Mouse (Mus musculus) embryonic facial prominence, embryonic 14.5 days (tissue): ENCODE measurements around the gene Stox2. TPM values are rescaled to one million over a fixed set of nuclear protein-coding genes. Genes with fewer than 3 reads are reported as not detected.
A peak's percentile ranks its signal among the peaks of the same experiment; 100 is the strongest.

Source experiments
- ATAC-seq: fragments of 200-750 bp; cut with Nextera tagmentation; 2 replicates; pipeline ENCODE4 v1.8.0; 2017; ENCODE audit warnings: low read depth, moderate number of reproducible peaks, moderate TSS enrichment
- DNase-seq: peaks from one replicate; pipeline ENCODE4 v3.0.0-alpha.2; 2015; ENCODE audit warnings: low spot score
- H3K27ac ChIP-seq: fragments of 300-500 bp; sonication (generic); replicated peaks from 2 replicates; pipeline ENCODE4 v1.5.1; 2014; ENCODE audit warnings: low read depth, mild to moderate bottlenecking, low read length, moderate library complexity
- H3K27me3 ChIP-seq: fragments of 300-500 bp; sonication (generic); replicated peaks from 2 replicates; pipeline ENCODE4 v1.6.1; 2014; ENCODE audit warnings: low read length; ENCODE audit not compliant: control insufficient read depth, insufficient read depth
- H3K36me3 ChIP-seq: fragments of 300-500 bp; sonication (generic); 2 replicates; pipeline ENCODE4 v1.6.1; 2014; ENCODE audit warnings: low read length, mixed read lengths; ENCODE audit not compliant: control insufficient read depth, insufficient read depth
- H3K4me1 ChIP-seq: fragments of 300-500 bp; sonication (generic); 2 replicates; pipeline ENCODE4 v1.6.1; 2014; ENCODE audit warnings: antibody characterized with exemption, low read length; ENCODE audit not compliant: control insufficient read depth, insufficient read depth
- H3K4me2 ChIP-seq: fragments of 300-500 bp; sonication (generic); 2 replicates; pipeline ENCODE4 v1.6.1; 2014; ENCODE audit warnings: low read depth, mild to moderate bottlenecking, low read length, moderate library complexity, mixed read lengths
- H3K4me3 ChIP-seq: fragments of 300-500 bp; sonication (generic); 2 replicates; pipeline ENCODE4 v1.5.1; 2014; ENCODE audit warnings: low read depth, mild to moderate bottlenecking, low read length
- H3K9ac ChIP-seq: fragments of 300-500 bp; sonication (generic); 2 replicates; pipeline ENCODE4 v1.6.1; 2014; ENCODE audit warnings: low read depth, mild to moderate bottlenecking, low read length, moderate library complexity, mixed read lengths
- H3K9me3 ChIP-seq: fragments of 300-500 bp; sonication (generic); 2 replicates; pipeline ENCODE4 v1.6.1; 2016; ENCODE audit warnings: low read length; ENCODE audit not compliant: control insufficient read depth
- WGBS: fragments of 180-500 bp; shearing (Covaris S2); extraction: QIAGEN DNeasy Blood & Tissue Kit; methylation state at CpG from one replicate; pipeline ENCODE4 v1.1.7; 2014; 5-methylcytosine and 5-hydroxymethylcytosine counted together
- polyA plus RNA-seq: library from polyadenylated mRNA; unstranded; fragments of >200 nt; fragmentation: Nextera tagmentation; extraction: Ambion mirVana; gene quantifications from 2 replicates; pipeline ENCODE4 v1.2.1, GENCODE M21; 2014

Gene Stox2
- polyA plus RNA-seq, result 14.2 and 15.0 TPM in 2 replicates

- peak; percentile 50; the same call in 1 of the 2 replicates for ATAC-seq
- H3K4me2 ChIP-seq, result no peak within 1 kb of the TSS
Observed at GRCm38 (mm10) chr8:47446312-47447046, at the start of gene Stox2. Stox2 (minus strand) TSS chr8:47446362.

DNA sequence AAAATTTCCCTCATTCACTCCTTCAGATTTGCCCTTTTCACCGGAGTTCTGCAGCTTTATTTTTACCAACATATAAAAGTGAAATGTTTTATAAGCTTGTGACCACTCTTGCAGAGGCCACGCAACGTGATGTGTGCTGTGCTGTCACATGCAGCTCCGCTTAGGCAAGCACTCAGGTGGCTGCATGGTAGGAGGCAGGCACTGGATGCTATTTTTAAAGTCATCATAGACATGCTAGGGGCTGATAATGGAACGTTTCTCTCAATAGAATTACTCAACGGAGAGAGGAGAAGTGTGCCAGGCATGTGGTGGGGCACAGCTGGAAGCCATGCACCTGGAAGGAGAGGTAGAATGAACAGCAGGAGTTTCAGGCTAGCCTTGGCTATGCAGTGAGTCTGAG is 49.3 kb upstream of the Stox2 start:
- 89% methylated on average over 6 of the region's 6 CpGs for WGBS
- H3K4me3 ChIP-seq, result no peak overlapping the region
- ATAC-seq (no peak), DNase-seq (no peak)
- no peak overlapping the region for H3K4me2 ChIP-seq
- no peaks in the 10 kb centered on the region for H3K9me3 ChIP-seq
- H3K9ac ChIP-seq, result no peak overlapping the region
- peaks cover 93% of the 10 kb centered on the region for H3K36me3 ChIP-seq
- H3K27ac ChIP-seq, result no peak overlapping the region
- H3K27me3 ChIP-seq, result no peaks in the 10 kb centered on the region
- no peaks in the 10 kb centered on the region for H3K4me1 ChIP-seq

More at GRCm38 (mm10) chr8:47446312-47447046, at the start of gene Stox2:
- no peaks in the 10 kb centered on the region for H3K27me3 ChIP-seq
- no peak within 1 kb of the TSS for H3K4me3 ChIP-seq
- H3K9ac ChIP-seq, result no peak within 1 kb of the TSS
- DNase-seq, result peak; percentile 58
- no peaks in the 10 kb centered on the region for H3K4me1 ChIP-seq
- WGBS, result 70% methylated on average over 19 of the region's 19 CpGs
- no peak within 1 kb of the TSS for H3K27ac ChIP-seq
- H3K36me3 ChIP-seq, result no peaks in the 10 kb centered on the region
- H3K9me3 ChIP-seq, result 0 out of 2 replicates have a peak, but pooled peaks cover 6% of the 10 kb centered on the region

DNA sequence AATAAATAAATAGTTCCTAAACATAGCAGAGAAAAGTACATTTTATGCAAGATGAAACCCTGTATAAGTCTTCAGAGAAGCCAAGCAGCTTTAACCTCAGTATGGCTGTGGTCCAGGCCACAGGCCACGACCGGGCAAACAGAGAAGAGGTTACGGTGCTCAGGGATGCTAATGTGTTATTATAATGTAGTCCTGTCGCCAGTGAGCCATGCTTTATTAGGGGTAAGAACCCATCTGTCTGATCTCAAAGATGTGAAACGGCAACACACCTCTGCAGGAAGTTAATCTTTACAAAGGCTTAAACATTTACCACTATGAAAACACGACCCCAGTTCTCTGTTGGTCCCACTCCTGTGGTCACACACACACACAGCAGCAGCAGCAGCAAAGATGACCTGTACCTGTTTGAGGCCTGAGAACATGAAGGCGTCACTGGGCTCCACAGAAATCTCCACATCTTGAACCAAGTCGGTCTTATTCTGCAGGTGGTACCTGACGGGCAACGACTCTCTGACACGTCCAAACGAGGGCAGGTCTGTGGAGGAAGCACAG is 48.5 kb upstream of the Stox2 start:
- H3K27ac ChIP-seq, result no peak overlapping the region
- no peaks in the 10 kb centered on the region for H3K4me1 ChIP-seq
- H3K27me3 ChIP-seq, result no peaks in the 10 kb centered on the region
- no peak overlapping the region for H3K4me2 ChIP-seq
- WGBS, result 87% methylated on average over 12 of the region's 12 CpGs
- ATAC-seq, result no peak
- no peak overlapping the region for H3K4me3 ChIP-seq
- H3K9me3 ChIP-seq, result no peaks in the 10 kb centered on the region
- no peak for DNase-seq
- peaks cover 92% of the 10 kb centered on the region for H3K36me3 ChIP-seq
- no peak overlapping the region for H3K9ac ChIP-seq

- DNase-seq (no peak), ATAC-seq (no peak)
- peaks cover 82% of the 10 kb centered on the region for H3K36me3 ChIP-seq
- no peak overlapping the region for H3K4me3 ChIP-seq
- 91% methylated on average over 12 of the region's 12 CpGs for WGBS
- no peak overlapping the region for H3K27ac ChIP-seq
- no peaks in the 10 kb centered on the region for H3K4me1 ChIP-seq
- H3K9me3 ChIP-seq, result no peaks in the 10 kb centered on the region
- no peaks in the 10 kb centered on the region for H3K27me3 ChIP-seq
- no peak overlapping the region for H3K4me2 ChIP-seq
- H3K9ac ChIP-seq, result no peak overlapping the region
Observed at GRCm38 (mm10) chr8:47493106-47493505, 46.9 kb upstream of the Stox2 start.

DNA sequence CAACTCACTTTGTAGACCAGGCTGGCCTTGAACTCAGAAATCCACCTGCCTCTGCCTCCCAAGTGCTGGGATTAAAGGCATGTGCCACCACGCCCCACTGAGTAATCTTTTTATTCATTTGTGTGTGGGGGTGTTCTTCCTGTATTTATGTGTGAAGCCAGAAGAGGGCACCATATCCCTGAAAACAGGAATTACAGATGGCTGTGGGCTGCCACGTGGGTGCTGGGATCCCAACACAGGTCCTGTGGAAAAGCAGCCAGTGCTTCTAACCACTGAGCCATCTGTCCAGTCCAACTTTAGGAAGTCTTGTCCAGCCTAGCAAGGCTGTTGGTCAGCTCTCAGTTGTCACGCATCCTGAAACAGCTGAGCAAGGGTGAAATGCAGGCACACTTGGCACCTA is 41.1 kb upstream of the Stox2 start:
- H3K4me1 ChIP-seq, result no peaks in the 10 kb centered on the region
- H3K27ac ChIP-seq, result no peak overlapping the region
- H3K9me3 ChIP-seq, result no peaks in the 10 kb centered on the region
- no peak for DNase-seq
- H3K4me3 ChIP-seq, result no peak overlapping the region
- H3K4me2 ChIP-seq, result no peak overlapping the region
- no peak for ATAC-seq
- no peak overlapping the region for H3K9ac ChIP-seq
- WGBS, result 93% methylated on average over 3 of the region's 3 CpGs
- no peaks in the 10 kb centered on the region for H3K27me3 ChIP-seq
- H3K36me3 ChIP-seq, result peaks cover 29% of the 10 kb centered on the region

DNA sequence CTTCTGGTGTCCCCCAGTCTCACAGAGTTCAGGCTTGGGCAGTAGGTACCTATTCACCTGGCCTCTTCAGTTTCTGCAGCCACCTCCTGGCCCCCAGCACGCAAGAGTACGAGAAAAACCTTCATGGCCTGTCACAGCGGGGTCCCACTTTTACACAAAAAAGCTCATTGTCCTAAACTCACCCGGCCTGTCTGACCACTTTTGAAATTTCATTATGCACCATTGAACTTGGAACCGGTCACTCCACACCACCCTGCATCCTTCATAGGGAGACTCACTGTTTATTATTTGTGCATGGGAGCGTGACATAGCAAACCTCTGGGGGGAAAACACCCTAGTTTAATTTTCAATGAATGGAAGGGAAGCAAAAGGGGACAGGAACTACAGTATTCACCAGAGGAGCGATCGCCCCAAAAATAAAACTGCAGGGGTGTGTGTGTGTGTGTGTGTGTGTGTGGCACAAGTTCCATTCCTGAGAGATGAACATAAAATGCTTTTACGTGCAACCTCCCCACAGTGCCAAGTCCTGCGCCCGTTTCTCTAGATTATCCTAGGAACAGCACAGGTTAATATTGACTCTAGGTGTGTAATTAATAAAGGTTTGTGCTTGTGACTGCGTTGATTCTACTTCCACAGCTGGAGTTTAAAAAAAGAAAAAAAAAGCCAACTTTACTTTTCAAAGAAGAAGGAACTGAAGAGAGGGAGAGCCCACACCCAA is 36.4 kb upstream of the Stox2 start:
- Histone ChIP-seq H3K9ac (no peak overlapping the region), H3K4me3 (no peak overlapping the region), H3K27ac (no peak overlapping the region), H3K4me2 (no peak overlapping the region), H3K36me3 (no peaks in the 10 kb centered on the region), H3K4me1 (no peaks in the 10 kb centered on the region), H3K27me3 (no peaks in the 10 kb centered on the region), H3K9me3 (no peaks in the 10 kb centered on the region)
- WGBS, result 63% methylated on average over 12 of the region's 12 CpGs
- DNase-seq, result peak; percentile 31
- ATAC-seq, result peak; percentile 65

DNA sequence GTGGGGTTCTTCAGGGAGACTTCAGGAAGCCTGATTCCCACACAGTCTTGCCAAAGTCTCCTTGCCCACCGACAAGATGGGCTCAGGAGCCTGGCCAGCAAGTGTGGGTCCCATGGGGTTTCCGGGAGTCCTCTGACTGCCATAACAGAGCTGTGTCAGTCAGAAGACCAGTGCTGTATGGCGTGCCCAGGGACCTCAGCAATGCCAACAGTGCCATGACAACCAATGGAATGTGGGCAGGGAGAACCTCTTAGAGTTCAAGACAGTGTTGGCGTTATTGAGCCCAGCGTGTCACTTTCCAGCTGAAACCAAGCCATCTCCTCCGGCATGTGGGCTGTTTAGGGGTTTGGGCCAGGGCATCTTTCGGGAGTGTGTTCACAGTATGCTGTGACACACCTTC is 33.9 kb upstream of the Stox2 start:
- 93% methylated on average over 7 of the region's 7 CpGs for WGBS
- Histone ChIP-seq H3K4me2 (no peak overlapping the region), H3K36me3 (no peaks in the 10 kb centered on the region), H3K4me1 (no peaks in the 10 kb centered on the region), H3K9me3 (no peaks in the 10 kb centered on the region), H3K27ac (no peak overlapping the region), H3K9ac (no peak overlapping the region), H3K4me3 (no peak overlapping the region), H3K27me3 (no peaks in the 10 kb centered on the region)
- no peak for ATAC-seq
- DNase-seq, result no peak

GRCm38 (mm10) chr8:47461650-47462049 is 15.5 kb upstream of the Stox2 start:
- peak; percentile 49 for DNase-seq

More at GRCm38 (mm10) chr8:47461650-47462049, 15.5 kb upstream of the Stox2 start:
- peaks cover 13% of the 10 kb centered on the region for H3K9me3 ChIP-seq
- no peaks in the 10 kb centered on the region for H3K27me3 ChIP-seq
- H3K36me3 ChIP-seq, result no peaks in the 10 kb centered on the region
- H3K4me2 ChIP-seq, result no peak overlapping the region
- H3K27ac ChIP-seq, result no peak overlapping the region
- 85% methylated on average over 10 of the region's 10 CpGs for WGBS
- ATAC-seq, result no peak
- no peaks in the 10 kb centered on the region for H3K4me1 ChIP-seq
- H3K9ac ChIP-seq, result no peak overlapping the region
- H3K4me3 ChIP-seq, result no peak overlapping the region
